Mouse (Mus musculus) thymus, adult 2 months (tissue): Measurements from ENCODE around the gene Golga7b. TPM values are rescaled to one million over a fixed set of nuclear protein-coding genes. Genes with fewer than 3 reads are reported as not detected.
A peak's percentile ranks its signal among the peaks of the same experiment; 100 is the strongest.

Source experiments
- DNase-seq: peaks from one replicate; pipeline ENCODE4 v3.0.0; 2021
- H3K27ac ChIP-seq: fragments of 200-500 bp; 2 replicates; pipeline ENCODE4 v1.5.1; 2012; ENCODE audit warnings: low read length, control low read depth; ENCODE audit not compliant: control insufficient read depth, insufficient read depth
- H3K27me3 ChIP-seq: fragments of 200-500 bp; 2 replicates; pipeline ENCODE4 v1.6.1; 2012; ENCODE audit warnings: mild to moderate bottlenecking, low read length, moderate library complexity, mixed read lengths; ENCODE audit not compliant: control insufficient read depth, insufficient read depth
- H3K36me3 ChIP-seq: fragments of 200-500 bp; 2 replicates; pipeline ENCODE4 v1.6.1; 2012; ENCODE audit warnings: mild to moderate bottlenecking, low read length, moderate library complexity; ENCODE audit not compliant: control insufficient read depth, insufficient read depth
- H3K4me1 ChIP-seq: fragments of 200-500 bp; replicated peaks from 2 replicates; pipeline ENCODE4 v1.6.1; 2012; ENCODE audit warnings: low read length; ENCODE audit not compliant: control insufficient read depth, insufficient read depth
- H3K4me3 ChIP-seq: fragments of 200-500 bp; 2 replicates; pipeline ENCODE4 v1.5.1; 2012; ENCODE audit warnings: mild to moderate bottlenecking, low read length, control low read depth, moderate library complexity; ENCODE audit not compliant: control insufficient read depth, insufficient read depth
- CTCF ChIP-seq: fragments of 200-500 bp; IDR thresholded peaks from 2 replicates; pipeline ENCODE4 v1.5.1; 2012; ENCODE audit warnings: mild to moderate bottlenecking, control low read depth, low read length, moderate library complexity, borderline replicate concordance; ENCODE audit not compliant: control insufficient read depth, poor library complexity, insufficient read depth; ENCODE audit errors: extremely low read depth
- POLR2A ChIP-seq: fragments of 200-500 bp; IDR thresholded peaks from 2 replicates; pipeline ENCODE4 v1.6.1; 2012; ENCODE audit warnings: mild to moderate bottlenecking, low read length, control low read depth, moderate library complexity; ENCODE audit not compliant: control insufficient read depth, poor library complexity, insufficient read depth; ENCODE audit errors: extremely low read depth
- WGBS: fragments of 180-500 bp; shearing (Covaris S2); methylation state at CpG from one replicate; pipeline ENCODE4 v1.1.7; 2018; 5-methylcytosine and 5-hydroxymethylcytosine counted together
- polyA plus RNA-seq: library from polyadenylated mRNA; depleted of rRNA; stranded (reverse); fragments of >200 nt; gene quantifications from 2 replicates; pipeline ENCODE4 v1.2.3, GENCODE M21; 2012

Gene Golga7b
- polyA plus RNA-seq, 1 experiment = 0.84 TPM

GRCm38 (mm10) chr19:42271182-42271581 is 23.8 kb downstream of the Golga7b start:
- no peak for DNase-seq
- 14% methylated on average over 7 of the region's 7 CpGs for WGBS
- Histone ChIP-seq H3K36me3 (no peaks in the 10 kb centered on the region), H3K4me3 (no peak overlapping the region), H3K4me1 (no peaks in the 10 kb centered on the region), H3K27ac (no peak overlapping the region), H3K27me3 (no peaks in the 10 kb centered on the region)
- TF ChIP-seq POLR2A (no peak), CTCF (no peak)

GRCm38 (mm10) chr19:42272003-42272963 is 24.9 kb downstream of the Golga7b start:
- Histone ChIP-seq H3K4me3 (no peak overlapping the region), H3K4me1 (no peaks in the 10 kb centered on the region), H3K36me3 (no peaks in the 10 kb centered on the region), H3K27me3 (no peaks in the 10 kb centered on the region), H3K27ac (no peak overlapping the region)
- peak; percentile 62 for DNase-seq
- 0 out of 2 replicates have a peak, but pooled peaks have one; percentile 13 for TF ChIP-seq CTCF
- TF ChIP-seq POLR2A = no peak
- WGBS = 37% methylated on average over 14 of the region's 14 CpGs

GRCm38 (mm10) chr19:42277288-42277687 is 29.9 kb downstream of the Golga7b start:
- TF ChIP-seq CTCF (no peak), POLR2A (no peak)
- Histone ChIP-seq H3K27me3 (no peaks in the 10 kb centered on the region), H3K27ac (no peak overlapping the region), H3K4me1 (no peaks in the 10 kb centered on the region), H3K4me3 (no peak overlapping the region), H3K36me3 (no peaks in the 10 kb centered on the region)
- WGBS = 89% methylated on average over 6 of the region's 6 CpGs
- no peak for DNase-seq

GRCm38 (mm10) chr19:42278461-42278860 is 31.1 kb downstream of the Golga7b start:
- 82% methylated on average over 5 of the region's 5 CpGs for WGBS
- H3K36me3 ChIP-seq = no peaks in the 10 kb centered on the region
- no peak for DNase-seq
- no peaks in the 10 kb centered on the region for H3K27me3 ChIP-seq
- TF ChIP-seq POLR2A = no peak
- TF ChIP-seq CTCF = no peak
- no peak overlapping the region for H3K4me3 ChIP-seq
- H3K4me1 ChIP-seq = no peaks in the 10 kb centered on the region
- H3K27ac ChIP-seq = no peak overlapping the region

- no peaks in the 10 kb centered on the region for H3K36me3 ChIP-seq
Measured at GRCm38 (mm10) chr19:42279611-42280010, 32.2 kb downstream of the Golga7b start.

GRCm38 (mm10) chr19:42284178-42284577 is 36.8 kb downstream of the Golga7b start:
- DNase-seq = no peak
- H3K27ac ChIP-seq = no peak overlapping the region
- no peaks in the 10 kb centered on the region for H3K4me1 ChIP-seq
- H3K27me3 ChIP-seq = no peaks in the 10 kb centered on the region
- H3K4me3 ChIP-seq = no peak overlapping the region
- no peaks in the 10 kb centered on the region for H3K36me3 ChIP-seq
- TF ChIP-seq CTCF = no peak
- TF ChIP-seq POLR2A = no peak
- WGBS = 91% methylated on average over 8 of the region's 8 CpGs

More at GRCm38 (mm10) chr19:42279611-42280010, 32.2 kb downstream of the Golga7b start:
- H3K27me3 ChIP-seq = no peaks in the 10 kb centered on the region
- H3K4me3 ChIP-seq = no peak overlapping the region
- 67% methylated on average over 3 of the region's 3 CpGs for WGBS
- H3K27ac ChIP-seq = no peak overlapping the region
- no peak for DNase-seq
- H3K4me1 ChIP-seq = no peaks in the 10 kb centered on the region
- TF ChIP-seq POLR2A (no peak), CTCF (no peak)

- TF ChIP-seq POLR2A (no peak), CTCF (no peak)
- Histone ChIP-seq H3K27me3 (no peaks in the 10 kb centered on the region), H3K4me3 (no peak overlapping the region), H3K36me3 (no peaks in the 10 kb centered on the region), H3K4me1 (no peaks in the 10 kb centered on the region), H3K27ac (no peak overlapping the region)
- 87% methylated on average over 4 of the region's 4 CpGs for WGBS
- DNase-seq = no peak
Measured at GRCm38 (mm10) chr19:42288361-42288760, 41.0 kb downstream of the Golga7b start.
